Mouse (Mus musculus): ENCODE measurements around the gene Smim22. TPM values are rescaled to one million over a fixed set of nuclear protein-coding genes. Genes with fewer than 3 reads are reported as not detected.

Smim22 gene
- total RNA-seq (2012; rRNA removed) = 1.9 and 2.2 TPM in 2 replicates

DNA sequence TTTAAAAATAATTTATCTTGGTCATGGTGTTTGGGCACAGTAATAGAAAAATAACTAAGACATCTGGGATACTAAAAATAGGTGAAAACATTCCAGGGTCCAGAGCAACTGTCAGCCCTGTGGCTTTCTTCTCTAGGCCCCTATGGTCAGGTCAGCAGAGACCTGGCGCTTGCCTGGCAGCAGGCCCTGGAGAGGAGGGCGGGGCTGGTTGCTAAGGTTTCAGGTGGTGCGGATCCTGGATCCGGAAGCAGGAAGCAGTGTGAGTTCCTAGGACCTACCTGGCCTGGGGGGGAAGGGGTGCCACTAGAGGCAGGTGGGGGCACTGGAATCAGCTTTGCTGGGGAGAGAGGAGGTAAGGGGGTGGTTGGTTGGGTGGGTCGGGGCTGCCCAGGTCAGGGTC lies at the start of gene Smim22:
Gene Smim22, plus strand, starts transcription at position 222 of the 400 bp plus-strand sequence.
- Histone ChIP-seq H3K9me3 (ENCODE audit: control insufficient read depth, insufficient read depth, low read depth, low read length) (no peaks in the 10 kb centered on the region), H3K27ac (ENCODE audit: insufficient read depth, low read depth, low read length, poor library complexity, severe bottlenecking) (no peak within 1 kb of the TSS), H3K36me3 (ENCODE audit: control insufficient read depth, insufficient read depth, low read length, poor library complexity, severe bottlenecking) (peaks cover 17% of the 10 kb centered on the region; the same call in 1 of the 2 replicates), H3K4me3 (ENCODE audit: insufficient read depth in 1 of 2, low read depth in 1 of 2, low read length in 2 of 2, poor library complexity in 1 of 2, severe bottlenecking in 1 of 2) (peak within 1 kb of the TSS in 1 of 2 experiments; percentile 45; a peak in 2 of 4 replicates), H3K4me1 (ENCODE audit: control insufficient read depth in 2 of 2, insufficient read depth in 2 of 2, low read length in 2 of 2, poor library complexity in 1 of 2) (peaks cover 2 to 19% of the 10 kb centered on the region in 2 experiments; a peak in 2 of 4 replicates), H3K9ac (ENCODE audit: insufficient read depth, low read depth, low read length, poor library complexity, severe bottlenecking) (peak within 1 kb of the TSS; percentile 22)
- in situ Hi-C loops (cut with MboI; ENCODE audit: low sequenced_read_pairs in 2 of 2, unreplicated experiment in 2 of 2) = no loop called here
- TF ChIP-seq MAFK (IDR thresholded peaks at IDR 0.05; ENCODE audit: insufficient read depth, low read depth, low read length) (no peak), ZC3H11A (IDR thresholded peaks at IDR 0.05; ENCODE audit: borderline replicate concordance, low read depth, low read length) (no peak), ZNF384 (IDR thresholded peaks at IDR 0.05; ENCODE audit: low read depth, low read length) (no peak), HCFC1 (IDR thresholded peaks at IDR 0.05; ENCODE audit: borderline replicate concordance, insufficient read depth, low read length) (no peak), CHD2 (IDR thresholded peaks at IDR 0.05; ENCODE audit: low read depth, low read length) (no peak)
- no peak for DNase-seq (ENCODE audit: low read depth, low spot score)

DNA sequence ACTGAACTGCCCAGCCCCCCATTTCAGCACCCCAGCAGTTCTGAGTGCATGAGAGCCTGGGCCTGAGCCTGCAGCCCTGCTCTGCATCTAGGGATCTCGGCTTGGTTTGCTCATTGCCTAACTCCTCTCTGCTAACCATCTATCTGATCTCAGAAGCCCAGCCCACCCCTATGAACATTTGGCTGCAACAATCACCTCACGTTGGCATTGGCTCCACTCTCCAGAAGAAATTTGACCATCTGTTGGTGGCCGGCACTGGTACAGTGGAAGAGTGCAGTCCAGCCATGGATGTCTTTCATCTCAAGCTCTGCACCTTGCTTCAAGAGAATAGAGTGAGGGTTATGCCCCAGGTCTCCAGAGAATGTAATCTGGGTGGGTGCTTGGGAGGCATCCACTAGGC lies 49.6 kb upstream of the Smim22 start:
- in situ Hi-C loops (cut with MboI; ENCODE audit: low sequenced_read_pairs in 2 of 2, unreplicated experiment in 2 of 2) = no loop called here
- Histone ChIP-seq H3K4me3 (ENCODE audit: insufficient read depth in 1 of 2, low read depth in 1 of 2, low read length in 2 of 2, poor library complexity in 1 of 2, severe bottlenecking in 1 of 2) (no peak overlapping the region), H3K9ac (ENCODE audit: insufficient read depth, low read depth, low read length, poor library complexity, severe bottlenecking) (no peak overlapping the region), H3K27ac (ENCODE audit: insufficient read depth, low read depth, low read length, poor library complexity, severe bottlenecking) (no peak overlapping the region), H3K4me1 (ENCODE audit: control insufficient read depth in 2 of 2, insufficient read depth in 2 of 2, low read length in 2 of 2, poor library complexity in 1 of 2) (0 out of 4 replicates have a peak, but pooled peaks cover 0 to under 1% of the 10 kb centered on the region in 2 experiments), H3K36me3 (ENCODE audit: control insufficient read depth, insufficient read depth, low read length, poor library complexity, severe bottlenecking) (peaks cover 12% of the 10 kb centered on the region), H3K9me3 (ENCODE audit: control insufficient read depth, insufficient read depth, low read depth, low read length) (no peaks in the 10 kb centered on the region)
- TF ChIP-seq ZNF384 (IDR thresholded peaks at IDR 0.05; ENCODE audit: low read depth, low read length) = no peak
- no peak for TF ChIP-seq MAFK (IDR thresholded peaks at IDR 0.05; ENCODE audit: insufficient read depth, low read depth, low read length)
- DNase-seq (ENCODE audit: low read depth, low spot score) = no peak

DNA sequence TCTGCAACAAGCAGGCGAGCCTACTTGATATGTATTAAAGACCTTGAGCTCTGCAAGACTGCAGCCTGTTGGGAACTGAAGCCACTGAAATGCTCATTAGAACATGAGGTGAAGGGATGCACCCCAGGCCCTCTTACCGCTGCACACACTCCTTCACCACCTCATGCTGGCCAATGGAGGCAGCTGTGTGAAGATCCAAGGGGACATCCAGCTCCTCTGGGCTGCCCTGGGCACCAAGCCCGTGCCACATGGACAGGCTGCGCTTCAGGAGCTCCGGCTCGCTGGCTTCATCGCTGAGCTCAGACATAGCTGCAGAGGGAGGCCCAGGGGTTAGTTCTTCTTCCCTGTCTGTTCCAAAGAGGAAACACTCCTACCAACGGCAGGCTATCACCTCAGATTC lies 46.8 kb upstream of the Smim22 start:
- Histone ChIP-seq H3K9me3 (ENCODE audit: control insufficient read depth, insufficient read depth, low read depth, low read length) (no peaks in the 10 kb centered on the region), H3K9ac (ENCODE audit: insufficient read depth, low read depth, low read length, poor library complexity, severe bottlenecking) (no peak overlapping the region), H3K4me3 (ENCODE audit: insufficient read depth in 1 of 2, low read depth in 1 of 2, low read length in 2 of 2, poor library complexity in 1 of 2, severe bottlenecking in 1 of 2) (no peak overlapping the region), H3K4me1 (ENCODE audit: control insufficient read depth in 2 of 2, insufficient read depth in 2 of 2, low read length in 2 of 2, poor library complexity in 1 of 2) (peaks cover 2 to 5% of the 10 kb centered on the region in 2 experiments; a peak in 1 of 4 replicates), H3K27ac (ENCODE audit: insufficient read depth, low read depth, low read length, poor library complexity, severe bottlenecking) (no peak overlapping the region), H3K36me3 (ENCODE audit: control insufficient read depth, insufficient read depth, low read length, poor library complexity, severe bottlenecking) (peaks cover 6% of the 10 kb centered on the region; the same call in 1 of the 2 replicates)
- in situ Hi-C loops (cut with MboI; ENCODE audit: low sequenced_read_pairs in 2 of 2, unreplicated experiment in 2 of 2) = no loop called here
- TF ChIP-seq HCFC1 (IDR thresholded peaks at IDR 0.05; ENCODE audit: borderline replicate concordance, insufficient read depth, low read length) (no peak), ZC3H11A (IDR thresholded peaks at IDR 0.05; ENCODE audit: borderline replicate concordance, low read depth, low read length) (no peak), CHD2 (IDR thresholded peaks at IDR 0.05; ENCODE audit: low read depth, low read length) (no peak), MAFK (IDR thresholded peaks at IDR 0.05; ENCODE audit: insufficient read depth, low read depth, low read length) (no peak), ZNF384 (IDR thresholded peaks at IDR 0.05; ENCODE audit: low read depth, low read length) (no peak)
- DNase-seq (ENCODE audit: low read depth, low spot score) = no peak

DNA sequence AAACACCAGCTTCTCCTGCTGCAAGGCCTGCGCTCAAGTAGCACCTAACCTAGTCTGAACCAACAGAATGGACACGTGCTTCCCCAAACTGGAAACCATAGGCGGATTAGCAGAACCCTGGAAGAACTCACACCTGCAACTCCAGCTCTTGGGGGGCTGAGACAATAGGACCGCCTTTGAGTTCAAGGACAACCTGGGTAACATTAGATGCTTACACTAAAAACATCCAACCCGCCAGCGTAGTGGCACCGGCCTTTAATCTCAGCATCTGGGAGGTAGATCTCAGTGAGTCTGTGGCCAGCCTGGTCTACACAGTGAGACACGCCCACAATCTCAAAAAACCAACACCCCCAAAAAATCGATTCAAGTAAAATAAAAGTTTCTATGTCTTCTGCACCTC lies 43.7 kb upstream of the Smim22 start:
- no peak for DNase-seq (ENCODE audit: low read depth, low spot score)
- TF ChIP-seq CHD2 (IDR thresholded peaks at IDR 0.05; ENCODE audit: low read depth, low read length) (no peak), ZNF384 (IDR thresholded peaks at IDR 0.05; ENCODE audit: low read depth, low read length) (no peak), HCFC1 (IDR thresholded peaks at IDR 0.05; ENCODE audit: borderline replicate concordance, insufficient read depth, low read length) (no peak), MAFK (IDR thresholded peaks at IDR 0.05; ENCODE audit: insufficient read depth, low read depth, low read length) (no peak), ZC3H11A (IDR thresholded peaks at IDR 0.05; ENCODE audit: borderline replicate concordance, low read depth, low read length) (no peak)
- no peaks in the 10 kb centered on the region for H3K36me3 ChIP-seq (ENCODE audit: control insufficient read depth, insufficient read depth, low read length, poor library complexity, severe bottlenecking)
- peaks cover 2 to 5% of the 10 kb centered on the region in 2 experiments; a peak in 1 of 4 replicates for H3K4me1 ChIP-seq (ENCODE audit: control insufficient read depth in 2 of 2, insufficient read depth in 2 of 2, low read length in 2 of 2, poor library complexity in 1 of 2)
- H3K9ac ChIP-seq (ENCODE audit: insufficient read depth, low read depth, low read length, poor library complexity, severe bottlenecking) = peak overlapping the region; percentile 64
- H3K27ac ChIP-seq (ENCODE audit: insufficient read depth, low read depth, low read length, poor library complexity, severe bottlenecking) = no peak overlapping the region
- in situ Hi-C loops (cut with MboI; ENCODE audit: low sequenced_read_pairs in 2 of 2, unreplicated experiment in 2 of 2) = no loop called here
- peak overlapping the region; percentile 70 to 76 for H3K4me3 ChIP-seq (ENCODE audit: insufficient read depth in 1 of 2, low read depth in 1 of 2, low read length in 2 of 2, poor library complexity in 1 of 2, severe bottlenecking in 1 of 2)
- no peaks in the 10 kb centered on the region for H3K9me3 ChIP-seq (ENCODE audit: control insufficient read depth, insufficient read depth, low read depth, low read length)
